Mouse (Mus musculus) neural tube, embryonic 14.5 days (tissue): Measurements from ENCODE around the gene Wdr45. TPM values are rescaled to one million over a fixed set of nuclear protein-coding genes. Genes with fewer than 3 reads are reported as not detected.
"Not testable (repeated sequence)": the region's sequence is repeated elsewhere in the genome, so short reads cannot be mapped to it uniquely, and the experiment has no call there.

Experiments
- ATAC-seq: fragments of 200-750 bp; cut with Nextera tagmentation; 2 replicates; pipeline ENCODE4 v1.8.0; 2017; ENCODE audit warnings: low read depth, mild to moderate bottlenecking, moderate TSS enrichment, moderate library complexity
- H3K27ac ChIP-seq: fragments of 300-500 bp; sonication (generic); 2 replicates; pipeline ENCODE4 v1.5.1; 2014; ENCODE audit warnings: low read depth, mild to moderate bottlenecking, control low read depth, low read length, moderate library complexity, mixed read lengths
- H3K27me3 ChIP-seq: fragments of 300-500 bp; sonication (generic); 2 replicates; pipeline ENCODE4 v1.6.1; 2014; ENCODE audit warnings: low read length; ENCODE audit not compliant: control insufficient read depth, insufficient read depth
- H3K36me3 ChIP-seq: fragments of 300-500 bp; sonication (generic); 2 replicates; pipeline ENCODE4 v1.6.1; 2014; ENCODE audit warnings: low read length, mixed read lengths; ENCODE audit not compliant: control insufficient read depth, insufficient read depth
- H3K4me1 ChIP-seq: fragments of 300-500 bp; sonication (generic); 2 replicates; pipeline ENCODE4 v1.6.1; 2014; ENCODE audit warnings: low read length; ENCODE audit not compliant: control insufficient read depth, insufficient read depth
- H3K4me2 ChIP-seq: fragments of 300-500 bp; sonication (generic); 2 replicates; pipeline ENCODE4 v1.6.1; 2014; ENCODE audit warnings: mild to moderate bottlenecking, low read depth, low read length, control low read depth
- H3K4me3 ChIP-seq: fragments of 300-500 bp; sonication (generic); 2 replicates; pipeline ENCODE4 v1.5.1; 2014; ENCODE audit warnings: low read depth, low read length, control low read depth, mixed read lengths
- H3K9ac ChIP-seq: fragments of 300-500 bp; sonication (generic); replicated peaks from 2 replicates; pipeline ENCODE4 v1.6.1; 2014; ENCODE audit warnings: low read depth, mild to moderate bottlenecking, control low read depth, low read length, mixed read lengths
- H3K9me3 ChIP-seq: fragments of 300-500 bp; sonication (generic); 2 replicates; pipeline ENCODE4 v1.6.1; 2016; ENCODE audit warnings: low read length; ENCODE audit not compliant: control insufficient read depth
- WGBS: fragments of 180-500 bp; shearing (Covaris S2); extraction: QIAGEN DNeasy Blood & Tissue Kit; methylation state at CpG from one replicate; pipeline ENCODE4 v1.1.7; 2014; 5-methylcytosine and 5-hydroxymethylcytosine counted together
- polyA plus RNA-seq: library from polyadenylated mRNA; unstranded; fragments of >200 nt; fragmentation: Nextera tagmentation; extraction: Ambion mirVana; gene quantifications from 2 replicates; pipeline ENCODE4 v1.2.1, GENCODE M21; 2014

Gene Wdr45
- polyA plus RNA-seq, 1 experiment from 2014 or later = 23.6 TPM

GRCm38 (mm10) chrX:7745429-7745828 is 31.3 kb downstream of the Wdr45 start:
- no peaks in the 10 kb centered on the region for H3K36me3 ChIP-seq
- no peak overlapping the region for H3K27ac ChIP-seq
- H3K9ac ChIP-seq = no peak overlapping the region
- H3K27me3 ChIP-seq = no peaks in the 10 kb centered on the region
- no peak overlapping the region for H3K4me2 ChIP-seq
- H3K4me1 ChIP-seq = no peaks in the 10 kb centered on the region
- WGBS = 87% methylated on average over 8 of the region's 8 CpGs
- no peaks in the 10 kb centered on the region for H3K9me3 ChIP-seq
- no peak overlapping the region for H3K4me3 ChIP-seq
- ATAC-seq = no peak

GRCm38 (mm10) chrX:7750432-7751116 is 36.4 kb downstream of the Wdr45 start, which contains the start of gene Ccdc120:
Gene Ccdc120, minus strand, starts transcription at chrX:7750905.
- WGBS = 9% methylated on average over 39 of the region's 56 CpGs
- no peaks in the 10 kb centered on the region for H3K4me1 ChIP-seq
- H3K36me3 ChIP-seq = no peaks in the 10 kb centered on the region
- peak within 1 kb of the TSS; percentile 68 for H3K9ac ChIP-seq
- ATAC-seq = peak; percentile 92
- H3K27me3 ChIP-seq = no peaks in the 10 kb centered on the region
- H3K4me2 ChIP-seq = peak within 1 kb of the TSS; percentile 49
- no peaks in the 10 kb centered on the region for H3K9me3 ChIP-seq
- H3K27ac ChIP-seq = no peak within 1 kb of the TSS
- H3K4me3 ChIP-seq = peak within 1 kb of the TSS; percentile 50

- H3K27ac ChIP-seq, H3K4me2 ChIP-seq, H3K4me1 ChIP-seq, ATAC-seq, H3K9ac ChIP-seq, H3K36me3 ChIP-seq, H3K27me3 ChIP-seq, H3K9me3 ChIP-seq, H3K4me3 ChIP-seq: not testable (repeated sequence)
- WGBS = 30% methylated on average over 3 of the region's 3 CpGs
These were observed 39.5 kb downstream of the Wdr45 start for GRCm38 (mm10) chrX:7753627-7754026.

- Histone ChIP-seq H3K27ac (peak within 1 kb of the TSS; percentile 52; the same call in 1 of the 2 replicates), H3K4me3 (peak within 1 kb of the TSS; percentile 53), H3K36me3 (no peaks in the 10 kb centered on the region), H3K9ac (peak within 1 kb of the TSS; percentile 51), H3K4me1 (no peaks in the 10 kb centered on the region), H3K4me2 (peak within 1 kb of the TSS; percentile 61), H3K9me3 (no peaks in the 10 kb centered on the region), H3K27me3 (no peaks in the 10 kb centered on the region)
- ATAC-seq = peak; percentile 96
- WGBS = 14% methylated on average over 27 of the region's 38 CpGs
These were observed 48.2 kb downstream of the Wdr45 start, which contains the start of gene Tfe3 for GRCm38 (mm10) chrX:7762137-7762920. Gene Tfe3, plus strand, starts transcription at chrX:7762560.

- WGBS = 16% methylated on average over 20 of the region's 21 CpGs
- H3K9ac ChIP-seq = peak overlapping the region; percentile 51
These were observed 48.7 kb downstream of the Wdr45 start for GRCm38 (mm10) chrX:7762921-7763197.

GRCm38 (mm10) chrX:7763631-7764393 is 49.7 kb downstream of the Wdr45 start:
- 12% methylated on average over 19 of the region's 22 CpGs for WGBS

More at GRCm38 (mm10) chrX:7762921-7763197, 48.7 kb downstream of the Wdr45 start:
- no peaks in the 10 kb centered on the region for H3K4me1 ChIP-seq
- no peaks in the 10 kb centered on the region for H3K36me3 ChIP-seq
- ATAC-seq = peak; percentile 42; the same call in 1 of the 2 replicates
- peak overlapping the region; percentile 61 for H3K4me2 ChIP-seq
- H3K4me3 ChIP-seq = peak overlapping the region; percentile 53
- peak overlapping the region; percentile 52; the same call in 1 of the 2 replicates for H3K27ac ChIP-seq
- no peaks in the 10 kb centered on the region for H3K27me3 ChIP-seq
- H3K9me3 ChIP-seq = no peaks in the 10 kb centered on the region

GRCm38 (mm10) chrX:7764657-7765280 is 50.6 kb downstream of the Wdr45 start:
- no peaks in the 10 kb centered on the region for H3K4me1 ChIP-seq
- H3K9ac ChIP-seq = 0 out of 2 replicates have a peak overlapping the region, but pooled peaks have one; percentile 21
- no peak for ATAC-seq
- H3K9me3 ChIP-seq = no peaks in the 10 kb centered on the region
- no peak overlapping the region for H3K27ac ChIP-seq
- 17% methylated on average over 9 of the region's 9 CpGs for WGBS
- peak overlapping the region; percentile 53 for H3K4me3 ChIP-seq
- H3K27me3 ChIP-seq = no peaks in the 10 kb centered on the region
- H3K36me3 ChIP-seq = peaks cover 3% of the 10 kb centered on the region; the same call in 1 of the 2 replicates
- peak overlapping the region; percentile 61 for H3K4me2 ChIP-seq

More at GRCm38 (mm10) chrX:7763631-7764393, 49.7 kb downstream of the Wdr45 start:
- no peaks in the 10 kb centered on the region for H3K4me1 ChIP-seq
- H3K27me3 ChIP-seq = no peaks in the 10 kb centered on the region
- peak overlapping the region; percentile 51 for H3K9ac ChIP-seq
- ATAC-seq = no peak
- peaks cover 3% of the 10 kb centered on the region; the same call in 1 of the 2 replicates for H3K36me3 ChIP-seq
- no peak overlapping the region for H3K27ac ChIP-seq
- peak overlapping the region; percentile 53 for H3K4me3 ChIP-seq
- H3K4me2 ChIP-seq = peak overlapping the region; percentile 61
- no peaks in the 10 kb centered on the region for H3K9me3 ChIP-seq

GRCm38 (mm10) chrX:7765281-7765670 is 51.1 kb downstream of the Wdr45 start:
- H3K4me1 ChIP-seq = no peaks in the 10 kb centered on the region
- ATAC-seq = no peak
- no peaks in the 10 kb centered on the region for H3K9me3 ChIP-seq
- H3K4me3 ChIP-seq = peak overlapping the region; percentile 18; the same call in 1 of the 2 replicates
- peak overlapping the region; percentile 21; the same call in 1 of the 2 replicates for H3K9ac ChIP-seq
- H3K27ac ChIP-seq = no peak overlapping the region
- H3K36me3 ChIP-seq = peaks cover 3% of the 10 kb centered on the region
- 27% methylated on average over 13 of the region's 13 CpGs for WGBS
- peak overlapping the region; percentile 61 for H3K4me2 ChIP-seq
- H3K27me3 ChIP-seq = no peaks in the 10 kb centered on the region
